Mouse (Mus musculus): Measurements from ENCODE around the gene 2010106E10Rik. TPM values are rescaled to one million over a fixed set of nuclear protein-coding genes. Genes with fewer than 3 reads are reported as not detected.

Gene 2010106E10Rik
- not detected in 2 replicates for polyA plus RNA-seq (2015; fragmentation: Nextera tagmentation; extraction: Ambion mirVana)

- Histone ChIP-seq H3K4me1 (replicated peaks) (no peaks in the 10 kb centered on the region), H3K36me3 (no peaks in the 10 kb centered on the region), H3K27me3 (no peaks in the 10 kb centered on the region), H3K9ac (no peak within 1 kb of the TSS), H3K4me3 (replicated peaks) (no peak within 1 kb of the TSS), H3K27ac (no peak within 1 kb of the TSS), H3K9me3 (replicated peaks) (no peaks in the 10 kb centered on the region), H3K4me2 (no peak within 1 kb of the TSS)
- ATAC-seq (ENCODE audit: low read depth) = no peak
- WGBS (ENCODE audit: insufficient replicate concordance) = 62% methylated on average over 1 of the region's 1 CpGs
- DNase-seq = no peak
Measured at GRCm38 (mm10) chrX:112494974-112495373, at the start of gene 2010106E10Rik. Gene 2010106E10Rik (plus strand): TSS chrX:112495274.

- Histone ChIP-seq H3K4me1 (replicated peaks) (no peaks in the 10 kb centered on the region), H3K36me3 (no peaks in the 10 kb centered on the region), H3K27me3 (no peaks in the 10 kb centered on the region), H3K4me2 (no peak overlapping the region), H3K9ac (no peak overlapping the region), H3K9me3 (replicated peaks) (no peaks in the 10 kb centered on the region), H3K27ac (no peak overlapping the region), H3K4me3 (replicated peaks) (no peak overlapping the region)
- no peak for DNase-seq
- 47% methylated on average over 2 of the region's 2 CpGs for WGBS (ENCODE audit: insufficient replicate concordance)
- ATAC-seq (ENCODE audit: low read depth) = no peak
Measured at GRCm38 (mm10) chrX:112505651-112506050, 10.6 kb downstream of the 2010106E10Rik start.

- no peak overlapping the region for H3K4me2 ChIP-seq
- WGBS (ENCODE audit: insufficient replicate concordance) = 60% methylated on average over 1 of the region's 1 CpGs
- no peak overlapping the region for H3K27ac ChIP-seq
- DNase-seq (no peak), ATAC-seq (ENCODE audit: low read depth) (no peak)
- H3K36me3 ChIP-seq = no peaks in the 10 kb centered on the region
- H3K27me3 ChIP-seq = no peaks in the 10 kb centered on the region
- H3K4me1 ChIP-seq (replicated peaks) = no peaks in the 10 kb centered on the region
- no peak overlapping the region for H3K4me3 ChIP-seq (replicated peaks)
- H3K9ac ChIP-seq = no peak overlapping the region
- no peaks in the 10 kb centered on the region for H3K9me3 ChIP-seq (replicated peaks)
Measured at GRCm38 (mm10) chrX:112524755-112525154, 29.7 kb downstream of the 2010106E10Rik start.

GRCm38 (mm10) chrX:112543115-112543514 lies 48.0 kb downstream of the 2010106E10Rik start:
- no peaks in the 10 kb centered on the region for H3K27me3 ChIP-seq
- no peaks in the 10 kb centered on the region for H3K9me3 ChIP-seq (replicated peaks)
- DNase-seq = no peak
- no peaks in the 10 kb centered on the region for H3K36me3 ChIP-seq
- 29% methylated on average over 1 of the region's 1 CpGs for whole genome bisulfite sequencing (ENCODE audit: insufficient replicate concordance)
- no peak overlapping the region for H3K4me3 ChIP-seq (replicated peaks)
- H3K27ac ChIP-seq = no peak overlapping the region
- no peak overlapping the region for H3K9ac ChIP-seq
- no peak for ATAC-seq (ENCODE audit: low read depth)
- no peaks in the 10 kb centered on the region for H3K4me1 ChIP-seq (replicated peaks)
- no peak overlapping the region for H3K4me2 ChIP-seq

- Histone ChIP-seq H3K27me3 (no peaks in the 10 kb centered on the region), H3K4me3 (replicated peaks) (no peak overlapping the region), H3K27ac (no peak overlapping the region), H3K9me3 (replicated peaks) (no peaks in the 10 kb centered on the region), H3K36me3 (no peaks in the 10 kb centered on the region), H3K4me1 (replicated peaks) (no peaks in the 10 kb centered on the region), H3K9ac (no peak overlapping the region), H3K4me2 (no peak overlapping the region)
- ATAC-seq (ENCODE audit: low read depth) (no peak), DNase-seq (no peak)
- 60% methylated on average over 2 of the region's 2 CpGs for WGBS (ENCODE audit: insufficient replicate concordance)
Measured at GRCm38 (mm10) chrX:112567716-112568115, 72.6 kb downstream of the 2010106E10Rik start.

- Histone ChIP-seq H3K27me3 (peaks cover 17% of the 10 kb centered on the region), H3K9ac (peak within 1 kb of the TSS; percentile 41)
- ATAC-seq (ENCODE audit: low read depth) = peak; percentile 74
Measured at GRCm38 (mm10) chrX:112600511-112601305, 105.6 kb downstream of the 2010106E10Rik start, which contains the start of gene Zfp711. Gene Zfp711 (plus strand): TSS chrX:112600526.

GRCm38 (mm10) chrX:112601306-112602120 lies 106.4 kb downstream of the 2010106E10Rik start:
- Histone ChIP-seq H3K4me3 (replicated peaks) (peak overlapping the region; percentile 57), H3K27ac (no peak overlapping the region), H3K27me3 (peaks cover 17% of the 10 kb centered on the region), H3K9me3 (replicated peaks) (no peaks in the 10 kb centered on the region), H3K4me1 (replicated peaks) (no peaks in the 10 kb centered on the region), H3K4me2 (peak overlapping the region; percentile 65), H3K9ac (peak overlapping the region; percentile 41), H3K36me3 (no peaks in the 10 kb centered on the region)
- ATAC-seq (ENCODE audit: low read depth) = peak; percentile 41; the same call in 1 of the 2 replicates
- 16% methylated on average over 38 of the region's 81 CpGs for WGBS (ENCODE audit: insufficient replicate concordance)
- no peak for DNase-seq

More at GRCm38 (mm10) chrX:112600511-112601305, 105.6 kb downstream of the 2010106E10Rik start, which contains the start of gene Zfp711:
- peak; percentile 3 for DNase-seq
- 8% methylated on average over 69 of the region's 79 CpGs for WGBS (ENCODE audit: insufficient replicate concordance)
- Histone ChIP-seq H3K9me3 (replicated peaks) (no peaks in the 10 kb centered on the region), H3K4me2 (peak within 1 kb of the TSS; percentile 65), H3K4me3 (replicated peaks) (peak within 1 kb of the TSS; percentile 57), H3K4me1 (replicated peaks) (no peaks in the 10 kb centered on the region), H3K36me3 (no peaks in the 10 kb centered on the region), H3K27ac (no peak within 1 kb of the TSS)

Other genes starting within 250 kb of the 2010106E10Rik start
- 25.6 and 27.3 TPM in 2 replicates for gene Apool, start 183.9 kb upstream of the 2010106E10Rik start, polyA plus RNA-seq (2015; fragmentation: Nextera tagmentation; extraction: Ambion mirVana)
- gene Satl1, start 88.5 kb upstream of the 2010106E10Rik start, polyA plus RNA-seq (2015; fragmentation: Nextera tagmentation; extraction: Ambion mirVana) = not detected in 2 replicates
- gene Zfp711, start 105.3 kb downstream of the 2010106E10Rik start, polyA plus RNA-seq (2015; fragmentation: Nextera tagmentation; extraction: Ambion mirVana) = 0.84 and 1.5 TPM in 2 replicates
- gene Pof1b, start 203.4 kb downstream of the 2010106E10Rik start, polyA plus RNA-seq (2015; fragmentation: Nextera tagmentation; extraction: Ambion mirVana) = 0.02 TPM in 1 of 2 replicates, not detected in the other